Mouse (Mus musculus) olfactory bulb, adult 2 months (tissue): ENCODE results near the gene Gm3409.
"Not testable (repeated sequence)": the region's sequence is repeated elsewhere in the genome, so short reads cannot be mapped to it uniquely, and the experiment has no call there.

Source experiments
- CTCF ChIP-seq: fragments of 200-500 bp; IDR thresholded peaks from 2 replicates; pipeline ENCODE4 v1.5.1; 2012; ENCODE audit warnings: low read depth, mild to moderate bottlenecking, low read length, moderate library complexity; ENCODE audit not compliant: insufficient read depth
- POLR2A ChIP-seq: fragments of 200-500 bp; IDR thresholded peaks from 2 replicates; pipeline ENCODE4 v1.6.1; 2012; ENCODE audit warnings: mild to moderate bottlenecking, low read depth, low read length, moderate library complexity; ENCODE audit not compliant: insufficient read depth

DNA sequence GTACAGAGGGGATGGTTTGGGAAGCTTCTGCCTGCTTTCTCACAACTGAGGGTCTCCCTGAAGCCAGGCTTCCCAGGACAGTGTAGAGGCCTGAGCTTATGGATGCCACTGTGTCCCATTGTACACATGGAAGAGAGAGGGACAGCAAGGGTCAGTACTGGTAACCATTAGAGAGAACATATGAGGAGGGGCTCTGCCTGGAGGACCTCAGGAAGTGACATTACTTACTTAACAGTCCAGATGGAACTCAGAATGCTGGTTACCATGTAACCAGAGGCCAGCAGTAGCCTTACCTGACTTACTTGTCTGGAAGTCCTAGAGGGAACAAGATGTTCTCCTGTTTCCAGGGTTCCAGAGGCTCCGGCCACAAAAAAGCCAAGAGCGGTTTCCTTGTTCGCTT, at the start of gene Gm3409:
- TF ChIP-seq CTCF, POLR2A: not testable (repeated sequence)
